Mouse (Mus musculus) lung, adult 2 months (tissue): ENCODE results near the gene Rybp.

ENCODE experiments used
- CTCF ChIP-seq: fragments of 200-500 bp; IDR thresholded peaks from 2 replicates; pipeline ENCODE4 v1.5.1; 2011; ENCODE audit warnings: mild to moderate bottlenecking, low read length, control low read depth; ENCODE audit not compliant: insufficient read depth
- POLR2A ChIP-seq: fragments of 200-500 bp; IDR thresholded peaks from 2 replicates; pipeline ENCODE4 v1.6.1; 2011; ENCODE audit warnings: low read depth, mild to moderate bottlenecking, control low read depth, low read length, borderline replicate concordance; ENCODE audit errors: extremely low read depth

DNA sequence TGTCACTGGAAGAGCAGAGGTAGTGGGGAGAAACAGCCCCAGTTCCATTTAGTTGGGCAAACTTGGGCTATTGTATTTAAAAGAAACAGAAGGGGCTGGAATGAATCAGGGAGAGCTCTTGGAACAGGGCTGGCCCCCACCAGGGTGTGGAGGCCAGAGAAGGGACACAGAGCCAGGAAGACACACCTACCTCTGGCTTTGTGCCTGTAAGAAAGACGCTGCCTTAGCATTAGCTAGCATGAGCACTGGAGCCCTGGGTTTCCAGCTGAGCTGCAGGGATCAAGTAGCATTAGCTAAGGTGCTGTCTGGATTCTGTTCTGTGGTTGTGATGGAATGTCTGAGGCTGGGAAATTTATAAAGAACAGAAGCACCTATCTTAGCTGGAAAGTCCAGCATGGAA is 85.2 kb downstream of the Rybp start:
- TF ChIP-seq POLR2A, result no peak
- no peak for TF ChIP-seq CTCF
